Mouse (Mus musculus): ENCODE results near the gene Iqsec1.

DNA sequence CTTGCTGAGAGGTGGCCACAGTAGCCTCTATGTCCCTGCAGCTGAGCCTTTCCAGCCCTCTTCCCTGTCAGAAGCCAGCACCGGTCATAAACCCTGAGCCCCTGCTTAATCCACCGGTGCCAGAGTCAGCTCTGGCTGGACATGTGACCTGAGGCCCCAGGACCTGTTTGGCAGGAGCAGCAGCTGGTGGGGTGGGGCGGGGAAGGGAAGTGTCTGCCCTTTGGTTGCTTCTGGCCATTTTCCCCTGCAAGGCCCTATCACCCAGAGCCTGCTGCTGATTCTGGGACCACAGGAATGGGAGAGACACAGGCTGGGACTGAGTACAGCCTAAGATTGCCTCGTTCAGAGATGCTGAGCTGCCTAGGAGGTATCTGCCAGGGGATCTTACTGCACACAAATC is 257.2 kb downstream of the Iqsec1 start:
- TF ChIP-seq CTCF (IDR thresholded peaks at IDR 0.05; ENCODE audit: low read depth, low read length): no peak
- TF ChIP-seq POLR2A (IDR thresholded peaks at IDR 0.05; ENCODE audit: insufficient read depth, low read length): no peak
- TF ChIP-seq EP300 (IDR thresholded peaks at IDR 0.05; ENCODE audit: insufficient read depth, low read depth, low read length): peak; percentile 66; the same call in 1 of the 2 replicates
